Mouse (Mus musculus): ENCODE measurements around the gene Ddx39. TPM values are rescaled to one million over a fixed set of nuclear protein-coding genes. Genes with fewer than 3 reads are reported as not detected.

Ddx39 gene
- polyA plus RNA-seq, 1 experiment from 2014 or later: 357 TPM

- no peak for DNase-seq (ENCODE audit: low spot score)
- no peak overlapping the region for H3K27ac ChIP-seq (replicated peaks)
- no peaks in the 10 kb centered on the region for H3K36me3 ChIP-seq
- WGBS: 81% methylated on average over 5 of the region's 5 CpGs
- no peak overlapping the region for H3K4me3 ChIP-seq
- H3K27me3 ChIP-seq (ENCODE audit: low read depth, poor library complexity, severe bottlenecking): peaks cover 8% of the 10 kb centered on the region
- peaks cover 7% of the 10 kb centered on the region for H3K4me1 ChIP-seq
- H3K9me3 ChIP-seq (replicated peaks): peaks cover 1% of the 10 kb centered on the region; the same call in 1 of the 2 replicates
Measured at GRCm38 (mm10) chr8:83731906-83732305, 16.9 kb downstream of the Ddx39 start.

GRCm38 (mm10) chr8:83732919-83733318, 17.9 kb downstream of the Ddx39 start:
- Histone ChIP-seq H3K27ac (replicated peaks) (no peak overlapping the region), H3K9me3 (replicated peaks) (peaks cover 7% of the 10 kb centered on the region; the same call in 1 of the 2 replicates), H3K4me1 (peaks cover 9% of the 10 kb centered on the region), H3K27me3 (ENCODE audit: low read depth, poor library complexity, severe bottlenecking) (peaks cover 10% of the 10 kb centered on the region), H3K4me3 (no peak overlapping the region), H3K36me3 (no peaks in the 10 kb centered on the region)
- WGBS: 88% methylated on average over 6 of the region's 6 CpGs
- no peak for DNase-seq (ENCODE audit: low spot score)

GRCm38 (mm10) chr8:83736681-83737080, 21.7 kb downstream of the Ddx39 start:
- no peak overlapping the region for H3K27ac ChIP-seq (replicated peaks)
- H3K27me3 ChIP-seq (ENCODE audit: low read depth, poor library complexity, severe bottlenecking): peaks cover 39% of the 10 kb centered on the region
- H3K36me3 ChIP-seq: no peaks in the 10 kb centered on the region
- peaks cover 7% of the 10 kb centered on the region; the same call in 1 of the 2 replicates for H3K9me3 ChIP-seq (replicated peaks)
- 91% methylated on average over 4 of the region's 4 CpGs for WGBS
- peaks cover 31% of the 10 kb centered on the region for H3K4me1 ChIP-seq
- DNase-seq (ENCODE audit: low spot score): no peak
- no peak overlapping the region for H3K4me3 ChIP-seq

GRCm38 (mm10) chr8:83737346-83737745, 22.4 kb downstream of the Ddx39 start:
- Histone ChIP-seq H3K4me3 (no peak overlapping the region), H3K9me3 (replicated peaks) (peaks cover 7% of the 10 kb centered on the region; the same call in 1 of the 2 replicates), H3K36me3 (no peaks in the 10 kb centered on the region), H3K27me3 (ENCODE audit: low read depth, poor library complexity, severe bottlenecking) (peaks cover 46% of the 10 kb centered on the region), H3K27ac (replicated peaks) (no peak overlapping the region), H3K4me1 (peaks cover 32% of the 10 kb centered on the region)
- DNase-seq (ENCODE audit: low spot score): no peak
- 86% methylated on average over 4 of the region's 4 CpGs for WGBS

DNA sequence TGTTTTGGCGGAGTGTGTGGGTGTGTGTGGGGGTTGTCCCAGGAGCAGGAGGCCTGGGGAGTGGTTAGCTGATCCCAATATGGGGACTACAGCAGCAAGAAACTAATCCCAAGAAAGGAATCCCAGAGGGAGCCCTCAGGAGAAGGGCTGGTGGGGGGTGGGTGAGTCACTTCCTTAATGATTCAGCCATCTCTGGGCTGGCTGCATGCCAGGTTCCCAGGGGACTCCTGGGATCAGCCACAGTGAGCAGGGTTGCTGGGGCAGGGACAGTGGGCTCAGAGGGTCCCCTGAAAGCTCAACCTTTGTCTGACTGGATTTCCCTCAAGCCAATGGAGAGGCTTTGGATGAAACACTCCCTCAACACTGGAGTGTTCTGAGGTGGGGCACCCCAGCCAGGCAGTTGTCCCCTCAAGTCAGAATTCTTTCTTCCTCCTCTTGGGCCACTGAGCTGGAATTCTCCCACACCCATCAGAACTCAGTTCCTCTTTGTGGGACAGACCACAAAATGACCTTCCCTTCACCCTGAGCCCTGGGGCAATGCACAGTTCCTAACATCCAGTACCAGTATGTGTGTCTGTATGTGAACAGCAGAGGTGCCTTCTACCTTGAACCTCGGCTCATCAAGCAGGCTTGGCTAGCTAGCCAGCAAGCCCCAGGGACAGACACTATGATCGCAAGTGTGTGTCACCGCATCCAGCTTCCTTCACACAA, 23.0 kb downstream of the Ddx39 start:
- 84% methylated on average over 4 of the region's 4 CpGs for WGBS
- DNase-seq (ENCODE audit: low spot score): no peak
- peaks cover 52% of the 10 kb centered on the region for H3K27me3 ChIP-seq (ENCODE audit: low read depth, poor library complexity, severe bottlenecking)
- no peak overlapping the region for H3K4me3 ChIP-seq
- peaks cover 7% of the 10 kb centered on the region; the same call in 1 of the 2 replicates for H3K9me3 ChIP-seq (replicated peaks)
- H3K4me1 ChIP-seq: peaks cover 32% of the 10 kb centered on the region
- no peak overlapping the region for H3K27ac ChIP-seq (replicated peaks)
- no peaks in the 10 kb centered on the region for H3K36me3 ChIP-seq

DNA sequence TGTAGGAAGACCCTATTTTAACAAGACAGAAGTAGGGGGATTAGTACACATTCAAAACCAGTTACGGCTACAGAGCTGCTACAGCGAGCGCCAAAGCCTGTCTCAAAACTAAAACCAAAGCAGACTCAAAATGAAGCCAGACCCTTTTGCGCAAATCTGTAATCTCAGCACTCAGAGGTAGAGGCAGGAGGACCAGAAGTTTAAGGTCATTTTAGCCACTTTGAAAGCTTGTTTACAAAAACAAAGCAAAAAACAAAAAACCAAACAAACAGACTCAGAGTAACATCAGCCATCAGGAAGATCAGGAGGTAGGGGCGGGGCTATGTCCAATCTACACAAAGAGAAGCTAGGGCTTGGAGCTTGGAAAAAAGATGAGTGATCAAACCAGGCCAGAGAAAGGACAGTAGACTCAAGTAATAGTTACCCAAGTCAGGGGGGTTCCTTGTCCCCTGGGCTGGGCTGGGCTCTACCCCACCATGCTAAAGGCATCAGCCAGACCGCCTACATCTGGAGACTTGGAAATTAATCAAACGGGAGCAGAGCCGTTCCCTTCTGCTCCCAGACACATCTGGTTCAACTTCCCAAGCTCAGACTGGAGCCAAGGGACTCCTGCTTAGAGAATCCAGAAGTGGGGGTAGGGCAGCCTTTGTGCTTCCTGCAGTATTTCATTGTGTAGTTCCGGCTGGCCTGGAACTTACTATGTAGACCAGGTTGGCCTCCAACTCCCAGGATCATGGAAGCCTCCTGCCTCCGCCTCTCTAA, 24.2 kb downstream of the Ddx39 start:
- 78% methylated on average over 10 of the region's 10 CpGs for WGBS
- no peak overlapping the region for H3K4me3 ChIP-seq
- peaks cover 7% of the 10 kb centered on the region; the same call in 1 of the 2 replicates for H3K9me3 ChIP-seq (replicated peaks)
- H3K4me1 ChIP-seq: peaks cover 31% of the 10 kb centered on the region
- H3K27ac ChIP-seq (replicated peaks): no peak overlapping the region
- peaks cover 48% of the 10 kb centered on the region for H3K27me3 ChIP-seq (ENCODE audit: low read depth, poor library complexity, severe bottlenecking)
- no peak for DNase-seq (ENCODE audit: low spot score)
- no peaks in the 10 kb centered on the region for H3K36me3 ChIP-seq

GRCm38 (mm10) chr8:83739711-83740468, 24.9 kb downstream of the Ddx39 start:
- H3K27ac ChIP-seq (replicated peaks): no peak overlapping the region
- H3K4me1 ChIP-seq: peaks cover 29% of the 10 kb centered on the region
- H3K27me3 ChIP-seq (ENCODE audit: low read depth, poor library complexity, severe bottlenecking): peaks cover 53% of the 10 kb centered on the region
- 47% methylated on average over 8 of the region's 8 CpGs for WGBS
- H3K4me3 ChIP-seq: 0 out of 2 replicates have a peak overlapping the region, but pooled peaks have one; percentile 58
- H3K36me3 ChIP-seq: no peaks in the 10 kb centered on the region
- no peak for DNase-seq (ENCODE audit: low spot score)
- H3K9me3 ChIP-seq (replicated peaks): peaks cover 7% of the 10 kb centered on the region; the same call in 1 of the 2 replicates

DNA sequence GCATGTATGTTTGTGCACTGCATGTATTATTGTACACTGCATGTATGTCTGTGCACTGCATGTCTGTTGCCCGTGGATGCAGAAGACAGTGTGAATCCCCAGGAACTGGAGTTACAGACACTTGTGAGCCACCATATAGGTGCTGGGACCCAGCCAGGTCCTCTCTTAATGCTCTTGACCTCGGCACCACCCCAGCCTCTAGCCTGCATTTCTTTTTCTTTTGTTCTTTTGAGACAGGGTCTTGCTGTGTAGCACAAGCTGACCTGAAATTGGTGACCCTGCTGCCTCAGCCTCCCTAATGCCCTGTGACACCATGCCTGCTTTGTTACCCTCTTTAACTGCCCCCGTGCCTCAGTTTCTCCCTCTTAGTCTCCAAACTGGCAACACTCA, 25.6 kb downstream of the Ddx39 start:
- WGBS: 15% methylated on average over 3 of the region's 3 CpGs

DNA sequence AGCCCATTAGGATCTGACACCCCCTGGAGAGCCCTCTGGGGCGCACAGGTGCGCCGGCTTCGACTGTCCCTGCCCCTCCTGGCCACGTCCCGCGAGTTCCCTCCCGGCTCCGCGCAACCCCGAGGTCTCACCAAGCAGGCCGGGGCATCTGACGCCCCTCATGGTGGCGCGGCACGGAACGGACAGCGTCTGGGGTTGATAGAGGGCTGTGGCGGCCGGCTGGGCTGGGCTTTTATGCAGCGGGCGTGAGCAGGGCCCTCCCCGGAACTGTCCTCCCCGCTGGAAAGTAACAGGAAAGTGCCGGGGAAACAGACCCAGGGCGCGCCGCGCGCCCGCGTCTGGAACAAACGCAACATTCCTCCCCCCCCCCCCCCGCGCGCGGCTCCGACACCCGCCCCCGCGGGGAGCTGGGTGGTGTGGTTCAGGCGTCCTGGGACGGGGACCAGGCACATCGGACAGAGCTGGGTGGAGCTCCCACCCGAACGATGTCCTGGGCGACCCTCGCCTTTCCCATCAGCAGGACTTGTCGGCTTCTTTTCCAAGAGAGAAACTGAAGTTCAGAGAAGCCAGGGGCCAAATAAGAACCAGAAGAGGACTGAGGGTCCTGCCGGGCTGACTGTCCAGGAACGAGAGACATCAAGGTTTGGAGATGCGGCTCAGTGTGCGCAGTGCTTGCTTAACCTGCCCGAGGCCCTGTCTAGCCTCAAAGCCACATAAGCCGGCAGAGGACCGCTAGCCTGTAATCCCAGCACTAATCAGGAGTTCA, 26.2 kb downstream of the Ddx39 start, which contains the start of gene Adgre5:
Gene Adgre5, minus strand, starts transcription at position 351 of the 766 bp plus-strand sequence.
- peaks cover 62% of the 10 kb centered on the region for H3K27me3 ChIP-seq (ENCODE audit: low read depth, poor library complexity, severe bottlenecking)
- H3K27ac ChIP-seq (replicated peaks): peak within 1 kb of the TSS; percentile 74
- peaks cover 29% of the 10 kb centered on the region for H3K4me1 ChIP-seq
- H3K9me3 ChIP-seq (replicated peaks): peaks cover 7% of the 10 kb centered on the region; the same call in 1 of the 2 replicates
- H3K4me3 ChIP-seq: peak within 1 kb of the TSS; percentile 58
- H3K36me3 ChIP-seq: no peaks in the 10 kb centered on the region
- under 1% methylated on average over 52 of the region's 56 CpGs for WGBS
- peak; percentile 57 for DNase-seq (ENCODE audit: low spot score)

More for the DNA sequence above, 25.6 kb downstream of the Ddx39 start:
- Histone ChIP-seq H3K36me3 (no peaks in the 10 kb centered on the region), H3K9me3 (replicated peaks) (peaks cover 7% of the 10 kb centered on the region; the same call in 1 of the 2 replicates), H3K27ac (replicated peaks) (peak overlapping the region; percentile 74), H3K27me3 (ENCODE audit: low read depth, poor library complexity, severe bottlenecking) (peaks cover 57% of the 10 kb centered on the region), H3K4me1 (peaks cover 29% of the 10 kb centered on the region), H3K4me3 (peak overlapping the region; percentile 58)
- DNase-seq (ENCODE audit: low spot score): no peak

DNA sequence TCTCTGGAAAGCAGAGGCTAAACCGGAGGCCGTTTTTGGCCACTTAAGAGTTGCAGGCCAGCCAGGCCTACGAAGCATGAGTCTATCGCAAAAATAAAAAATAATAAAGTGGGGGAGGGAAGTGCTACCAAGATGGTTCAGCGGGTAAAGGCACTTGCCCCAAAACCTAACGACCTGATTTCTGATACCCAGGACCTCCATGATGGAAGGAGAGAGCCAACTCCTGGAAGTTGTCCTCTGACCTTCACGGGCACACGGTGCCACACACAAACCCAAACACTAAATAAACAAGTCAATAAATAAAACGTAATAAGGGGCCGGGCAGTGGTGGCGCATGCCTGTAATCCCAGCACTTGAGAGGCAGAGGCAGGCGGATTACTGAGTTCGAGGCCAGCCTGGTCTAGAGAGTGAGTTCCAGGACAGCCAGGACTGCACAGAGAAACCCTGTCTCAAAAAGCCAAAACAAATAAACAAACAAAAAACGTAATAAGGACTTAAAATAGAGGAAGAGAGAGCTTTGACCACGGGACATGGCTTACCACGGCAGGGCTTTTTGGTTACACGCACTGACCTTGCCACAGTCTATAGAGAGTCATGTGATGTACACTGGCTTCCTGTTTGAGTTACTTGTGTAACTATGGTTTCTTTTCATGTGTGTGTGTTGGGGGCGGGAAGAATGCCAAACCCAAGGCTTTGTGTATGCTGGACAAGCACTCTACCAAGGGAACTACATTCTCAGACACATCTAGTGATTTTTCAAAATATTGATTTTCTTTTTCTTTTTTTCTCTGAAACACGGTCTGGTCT, 27.1 kb downstream of the Ddx39 start:
- no peaks in the 10 kb centered on the region for H3K36me3 ChIP-seq
- H3K27me3 ChIP-seq (ENCODE audit: low read depth, poor library complexity, severe bottlenecking): peaks cover 71% of the 10 kb centered on the region
- WGBS: 74% methylated on average over 19 of the region's 19 CpGs
- H3K4me1 ChIP-seq: peaks cover 29% of the 10 kb centered on the region
- no peak for DNase-seq (ENCODE audit: low spot score)
- peak overlapping the region; percentile 58 for H3K4me3 ChIP-seq
- H3K27ac ChIP-seq (replicated peaks): no peak overlapping the region
- peaks cover 4% of the 10 kb centered on the region; the same call in 1 of the 2 replicates for H3K9me3 ChIP-seq (replicated peaks)

DNA sequence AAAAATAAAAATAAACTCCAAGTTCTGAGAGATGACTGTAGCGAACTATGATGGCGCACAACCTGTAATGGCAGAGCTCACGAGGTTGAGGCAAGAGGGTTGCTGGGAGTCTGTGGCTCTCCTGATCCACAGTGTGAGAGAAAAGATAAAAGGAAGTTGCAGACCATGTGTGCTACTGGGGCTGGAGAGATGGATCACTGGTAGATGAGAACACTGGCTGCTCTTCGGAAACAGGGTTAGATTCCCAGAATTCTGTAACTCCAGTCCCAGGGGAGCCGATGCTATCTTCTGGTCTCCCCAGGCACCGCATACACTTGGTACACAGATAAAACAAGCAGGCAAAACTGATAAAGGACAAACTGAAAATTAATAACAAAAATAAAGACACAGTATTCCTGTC, 28.0 kb downstream of the Ddx39 start:
- Histone ChIP-seq H3K36me3 (no peaks in the 10 kb centered on the region), H3K27me3 (ENCODE audit: low read depth, poor library complexity, severe bottlenecking) (peaks cover 78% of the 10 kb centered on the region), H3K27ac (replicated peaks) (no peak overlapping the region), H3K9me3 (replicated peaks) (no peaks in the 10 kb centered on the region), H3K4me1 (peaks cover 33% of the 10 kb centered on the region), H3K4me3 (no peak overlapping the region)
- 93% methylated on average over 6 of the region's 6 CpGs for WGBS
- no peak for DNase-seq (ENCODE audit: low spot score)

Measured in midbrain, embryonic 10.5 days (tissue).